Mouse (Mus musculus) adipocyte (in vitro differentiated cells): Measurements from ENCODE around the gene Gm3476.
"Not testable (repeated sequence)": the region's sequence is repeated elsewhere in the genome, so short reads cannot be mapped to it uniquely, and the experiment has no call there.

Experiments
- DNase-seq: peaks from one replicate; pipeline ENCODE4 v3.0.0-alpha.2; 2016; ENCODE audit warnings: low spot score

Gene Gm3476

GRCm38 (mm10) chr14:6125707-6126106 is at the start of gene Gm3476:
TSS of gene Gm3476 (minus strand) at chr14:6125807.
- not testable (repeated sequence) for DNase-seq

GRCm38 (mm10) chr14:6163538-6163937 is 37.9 kb upstream of the Gm3476 start:
- DNase-seq, result not testable (repeated sequence)

- peak; percentile 1 for DNase-seq
Measured at GRCm38 (mm10) chr14:6161085-6161484, 35.5 kb upstream of the Gm3476 start.

- DNase-seq, result peak; percentile 12
Measured at GRCm38 (mm10) chr14:6108272-6108925, 17.2 kb downstream of the Gm3476 start, which contains the start of gene Gm3468. TSS of gene Gm3468 (minus strand) at chr14:6108665.

GRCm38 (mm10) chr14:6107500-6107899 is 18.1 kb downstream of the Gm3476 start:
- peak; percentile 1 for DNase-seq

GRCm38 (mm10) chr14:6093842-6094241 is 31.8 kb downstream of the Gm3476 start, which contains the start of gene Gm8206:
TSS of gene Gm8206 (minus strand) at chr14:6093942.
- not testable (repeated sequence) for DNase-seq

- DNase-seq, result not testable (repeated sequence)
Measured at GRCm38 (mm10) chr14:6058167-6058566, 67.4 kb downstream of the Gm3476 start, which contains the start of gene Gm6337. TSS of gene Gm6337 (minus strand) at chr14:6058267.
